Mouse (Mus musculus) CD4-positive helper T cell, adult 2 months (primary cell): Measurements from ENCODE around the gene 6030468B19Rik.
"Not testable (repeated sequence)": the region's sequence is repeated elsewhere in the genome, so short reads cannot be mapped to it uniquely, and the experiment has no call there.

ENCODE experiments used
- DNase-seq: peaks from one replicate; pipeline ENCODE4 v3.0.0-alpha.2; 2012; ENCODE audit warnings: low read depth, missing footprints, low spot score

Gene 6030468B19Rik

GRCm38 (mm10) chr11:117828149-117828887 lies 30.9 kb downstream of the 6030468B19Rik start:
- peak; percentile 87 for DNase-seq

GRCm38 (mm10) chr11:117828888-117829604 lies 31.6 kb downstream of the 6030468B19Rik start:
- no peak for DNase-seq

GRCm38 (mm10) chr11:117829671-117830215 lies 32.3 kb downstream of the 6030468B19Rik start:
- DNase-seq, result no peak

- no peak for DNase-seq
These were observed 32.9 kb downstream of the 6030468B19Rik start for GRCm38 (mm10) chr11:117830401-117830800.

- peak; percentile 96 for DNase-seq
These were observed 34.9 kb downstream of the 6030468B19Rik start for GRCm38 (mm10) chr11:117832086-117832969.

GRCm38 (mm10) chr11:117833509-117833908 lies 36.0 kb downstream of the 6030468B19Rik start:
- not testable (repeated sequence) for DNase-seq

- DNase-seq, result no peak
These were observed 36.6 kb downstream of the 6030468B19Rik start for GRCm38 (mm10) chr11:117834086-117834485.

- peak; percentile 27 for DNase-seq
These were observed 38.8 kb downstream of the 6030468B19Rik start for GRCm38 (mm10) chr11:117836306-117836705.

GRCm38 (mm10) chr11:117838572-117838971 lies 41.1 kb downstream of the 6030468B19Rik start:
- DNase-seq, result no peak

- DNase-seq, result no peak
These were observed 41.6 kb downstream of the 6030468B19Rik start for GRCm38 (mm10) chr11:117839021-117839420.

- no peak for DNase-seq
These were observed 43.5 kb downstream of the 6030468B19Rik start for GRCm38 (mm10) chr11:117840910-117841309.

GRCm38 (mm10) chr11:117843434-117843833 lies 46.0 kb downstream of the 6030468B19Rik start:
- no peak for DNase-seq

GRCm38 (mm10) chr11:117844997-117845396 lies 47.5 kb downstream of the 6030468B19Rik start:
- DNase-seq, result no peak

GRCm38 (mm10) chr11:117845651-117846050 lies 48.2 kb downstream of the 6030468B19Rik start:
- DNase-seq, result no peak

- DNase-seq, result peak; percentile 38
These were observed 49.2 kb downstream of the 6030468B19Rik start for GRCm38 (mm10) chr11:117846640-117847039.

GRCm38 (mm10) chr11:117847593-117848215 lies 50.2 kb downstream of the 6030468B19Rik start:
- DNase-seq, result no peak

GRCm38 (mm10) chr11:117848271-117848984 lies 51.0 kb downstream of the 6030468B19Rik start:
- DNase-seq, result peak; percentile 84

GRCm38 (mm10) chr11:117848985-117849671 lies 51.7 kb downstream of the 6030468B19Rik start, which contains the start of gene Birc5:
TSS of gene Birc5 (plus strand) at chr11:117849251.
- DNase-seq, result peak; percentile 99

- DNase-seq, result no peak
These were observed 55.4 kb downstream of the 6030468B19Rik start for GRCm38 (mm10) chr11:117852875-117853274.

- no peak for DNase-seq
These were observed 56.8 kb downstream of the 6030468B19Rik start for GRCm38 (mm10) chr11:117854241-117854640.
